Mouse (Mus musculus) ES-CJ7 (cell line): Measurements from ENCODE around the gene Spon1.

ENCODE experiments used
- DNase-seq: peaks from one replicate; pipeline ENCODE4 v3.0.0; 2011; ENCODE audit warnings: low read depth, low spot score

Spon1 gene

GRCm38 (mm10) chr7:113841521-113841920 is 75.7 kb downstream of the Spon1 start:
- DNase-seq = no peak

GRCm38 (mm10) chr7:113843150-113843549 is 77.4 kb downstream of the Spon1 start:
- DNase-seq = no peak

- no peak for DNase-seq
These were observed 79.4 kb downstream of the Spon1 start for GRCm38 (mm10) chr7:113845191-113845590.

- DNase-seq = peak; percentile 7
These were observed 80.8 kb downstream of the Spon1 start for GRCm38 (mm10) chr7:113846553-113846952.

- DNase-seq = no peak
These were observed 81.4 kb downstream of the Spon1 start for GRCm38 (mm10) chr7:113847041-113847819.

- DNase-seq = no peak
These were observed 84.6 kb downstream of the Spon1 start for GRCm38 (mm10) chr7:113850389-113850788.

GRCm38 (mm10) chr7:113855396-113855795 is 89.6 kb downstream of the Spon1 start:
- no peak for DNase-seq

- no peak for DNase-seq
These were observed 90.3 kb downstream of the Spon1 start for GRCm38 (mm10) chr7:113856067-113856466.

GRCm38 (mm10) chr7:113859480-113859881 is 93.7 kb downstream of the Spon1 start:
- DNase-seq = no peak

GRCm38 (mm10) chr7:113861964-113862363 is 96.2 kb downstream of the Spon1 start:
- DNase-seq = no peak

- no peak for DNase-seq
These were observed 107.0 kb downstream of the Spon1 start for GRCm38 (mm10) chr7:113872846-113873245.

GRCm38 (mm10) chr7:113877451-113877850 is 111.7 kb downstream of the Spon1 start:
- no peak for DNase-seq

- no peak for DNase-seq
These were observed 112.1 kb downstream of the Spon1 start for GRCm38 (mm10) chr7:113877926-113878325.

- DNase-seq = no peak
These were observed 113.3 kb downstream of the Spon1 start for GRCm38 (mm10) chr7:113879085-113879501.

- DNase-seq = no peak
These were observed 114.2 kb downstream of the Spon1 start for GRCm38 (mm10) chr7:113880021-113880420.

GRCm38 (mm10) chr7:113890782-113891181 is 125.0 kb downstream of the Spon1 start:
- no peak for DNase-seq

- no peak for DNase-seq
These were observed 125.7 kb downstream of the Spon1 start for GRCm38 (mm10) chr7:113891491-113891890.

GRCm38 (mm10) chr7:113893944-113894662 is 128.3 kb downstream of the Spon1 start:
- DNase-seq = no peak

- peak; percentile 41 for DNase-seq
These were observed 129.5 kb downstream of the Spon1 start for GRCm38 (mm10) chr7:113895266-113895665.

GRCm38 (mm10) chr7:113898388-113898787 is 132.6 kb downstream of the Spon1 start:
- DNase-seq = peak; percentile 17

GRCm38 (mm10) chr7:113901511-113901910 is 135.7 kb downstream of the Spon1 start:
- no peak for DNase-seq

GRCm38 (mm10) chr7:113901941-113902515 is 136.2 kb downstream of the Spon1 start:
- DNase-seq = no peak
